Comparison of ENCODE assay signal across 29 mouse cellular contexts in genomic region chr15:86710429-86710828, GRCm38 (mm10).
DNase-seq lines count a peak whose midpoint lies in the region; ATAC-seq and TF ChIP-seq lines count a peak whose summit lies in the region.
"Had no signal": no experiment of that assay in that cellular context is flagged by ENCODE, and none has a peak within 500 bp of the region (broad histone marks: within the 10 kb centered on the region; RNA-seq: fewer than 3 reads in every experiment).

No protein-coding gene starts in this region.

- H3K9me3 ChIP-seq in heart, embryonic 10.5 days = no peaks in the 10 kb centered on the region
- no peaks in the 10 kb centered on the region for H3K9me3 ChIP-seq in heart, embryonic 14.5 days (ENCODE audit: control insufficient read depth, low read length)
- H3K9me3 ChIP-seq in heart, postnatal 0 days (replicated peaks; ENCODE audit: control insufficient read depth, low read length) = no peaks in the 10 kb centered on the region
- H3K9me3 ChIP-seq: embryonic facial prominence, embryonic 10.5 days; embryonic facial prominence, embryonic 13.5 days; forebrain, embryonic 12.5 days; forebrain, embryonic 15.5 days; hindbrain, embryonic 10.5 days; hindbrain, embryonic 13.5 days; intestine, embryonic 15.5 days; kidney, embryonic 15.5 days had no signal

- no peaks in the 10 kb centered on the region for H3K27me3 ChIP-seq in heart, embryonic 10.5 days (ENCODE audit: insufficient read depth, poor library complexity, severe bottlenecking)
- no peaks in the 10 kb centered on the region for H3K27me3 ChIP-seq in heart, embryonic 14.5 days (ENCODE audit: control insufficient read depth, insufficient read depth, low read length)
- H3K27me3 ChIP-seq in heart, postnatal 0 days (ENCODE audit: control insufficient read depth, insufficient read depth, low read length) = no peaks in the 10 kb centered on the region
- H3K27me3 ChIP-seq: embryonic facial prominence, embryonic 13.5 days; forebrain, embryonic 12.5 days; forebrain, embryonic 15.5 days; hindbrain, embryonic 13.5 days; intestine, embryonic 15.5 days; kidney, embryonic 15.5 days had no signal

- H3K4me3 ChIP-seq in heart, embryonic 10.5 days = no peak overlapping the region
- H3K4me3 ChIP-seq in heart, embryonic 14.5 days (ENCODE audit: control insufficient read depth in 1 of 2, insufficient read depth in 1 of 2, low read depth in 1 of 2, low read length in 2 of 2) = no peak overlapping the region
- H3K4me3 ChIP-seq in heart, postnatal 0 days (ENCODE audit: low read depth, low read length) = no peak overlapping the region
- H3K4me3 ChIP-seq: embryonic facial prominence, embryonic 10.5 days; embryonic facial prominence, embryonic 13.5 days; erythroblast, embryonic 14.5 days; forebrain, embryonic 12.5 days; forebrain, embryonic 15.5 days; hindbrain, embryonic 10.5 days; hindbrain, embryonic 13.5 days; intestine, embryonic 15.5 days; kidney, embryonic 15.5 days had no signal

- H3K27ac ChIP-seq in heart, embryonic 10.5 days = no peak overlapping the region
- H3K27ac ChIP-seq in heart, embryonic 14.5 days (replicated peaks in 1 of 2; ENCODE audit: control insufficient read depth in 1 of 2, insufficient read depth in 1 of 2, low read depth in 2 of 2, low read length in 2 of 2) = peak overlapping the region; percentile 57 to 70
- peak overlapping the region; percentile 75 for H3K27ac ChIP-seq in heart, postnatal 0 days (ENCODE audit: low read depth)
- H3K27ac ChIP-seq: embryonic facial prominence, embryonic 10.5 days; embryonic facial prominence, embryonic 13.5 days; forebrain, embryonic 12.5 days; forebrain, embryonic 15.5 days; hindbrain, embryonic 10.5 days; hindbrain, embryonic 13.5 days; intestine, embryonic 15.5 days; kidney, embryonic 15.5 days had no signal

- TF ChIP-seq CTCF in heart, postnatal 0 days (IDR thresholded peaks at IDR 0.05; ENCODE audit: low read depth) = no peak

- ATAC-seq in heart, embryonic 14.5 days (ENCODE audit: insufficient number of reproducible peaks, insufficient read depth, low FRiP score, low read depth) = peak; percentile 30; the same call in 1 of the 2 replicates
- ATAC-seq in heart, postnatal 0 days (ENCODE audit: insufficient read depth, low read depth) = peak; percentile 95
- ATAC-seq in cerebellum, adult (ENCODE audit: insufficient number of reproducible peaks, low FRiP score, low TSS enrichment) = no peak
- ATAC-seq: CD4-positive, CD25-positive, alpha-beta regulatory T cell, adult 4 months; forebrain, embryonic 15.5 days; hindbrain, embryonic 16.5 days; intestine, embryonic 15.5 days had no signal

- H3K36me3 ChIP-seq in heart, embryonic 10.5 days = no peaks in the 10 kb centered on the region
- H3K36me3 ChIP-seq in heart, embryonic 14.5 days (ENCODE audit: control insufficient read depth, insufficient read depth, low read length) = no peaks in the 10 kb centered on the region
- H3K36me3 ChIP-seq in heart, postnatal 0 days (replicated peaks; ENCODE audit: control insufficient read depth, insufficient read depth, low read length) = no peaks in the 10 kb centered on the region
- H3K36me3 ChIP-seq: embryonic facial prominence, embryonic 10.5 days; embryonic facial prominence, embryonic 13.5 days; forebrain, embryonic 12.5 days; forebrain, embryonic 15.5 days; hindbrain, embryonic 10.5 days; hindbrain, embryonic 13.5 days; intestine, embryonic 15.5 days; kidney, embryonic 15.5 days had no signal

- no peak overlapping the region for H3K9ac ChIP-seq in heart, embryonic 14.5 days (ENCODE audit: low read length)
- H3K9ac ChIP-seq in heart, postnatal 0 days (replicated peaks; ENCODE audit: low read depth, low read length) = no peak overlapping the region
- H3K9ac ChIP-seq: embryonic facial prominence, embryonic 13.5 days; forebrain, embryonic 12.5 days; forebrain, embryonic 15.5 days; hindbrain, embryonic 13.5 days; intestine, embryonic 15.5 days; kidney, embryonic 15.5 days had no signal

- 77% methylated on average over 2 of the region's 2 CpGs for WGBS in heart, embryonic 10.5 days
- 57% methylated on average over 2 of the region's 2 CpGs for WGBS in heart, embryonic 14.5 days
- 47% methylated on average over 2 of the region's 2 CpGs for WGBS in heart, postnatal 0 days

- peak; percentile 53 to 65 for DNase-seq in heart, adult 18-20 months
- no peak for DNase-seq in heart, embryonic 10.5 days (ENCODE audit: low spot score)
- peak; percentile 57 to 61 for DNase-seq in heart, adult 9 months (ENCODE audit: low spot score in 2 of 2)
- peak; percentile 68 for DNase-seq in heart, postnatal 0 days (ENCODE audit: low spot score)
- no peak for DNase-seq in frontal cortex, adult 2 months (ENCODE audit: extremely low spot score in 1 of 2, low spot score in 1 of 2)
- no peak for DNase-seq in B cell, adult 2 months
- DNase-seq: adrenal gland, adult 2 months; adrenal gland, postnatal 14 days; cerebellum, adult 11-12 months; cerebellum, adult 8-10 months; cerebellum, postnatal 10 days; cerebellum, postnatal 36 days; embryo, embryonic 11 days; gastrocnemius, postnatal 10 days; kidney, adult 11 months; kidney, adult 8-10 months had no signal

- H3K4me1 ChIP-seq in heart, embryonic 10.5 days = no peaks in the 10 kb centered on the region
- peaks cover 0 to 2% of the 10 kb centered on the region in 2 experiments; a peak in 1 of 4 replicates for H3K4me1 ChIP-seq in heart, embryonic 14.5 days (ENCODE audit: control insufficient read depth in 2 of 2, insufficient read depth in 2 of 2, low read length in 2 of 2)
- H3K4me1 ChIP-seq in heart, postnatal 0 days (ENCODE audit: control insufficient read depth, insufficient read depth) = no peaks in the 10 kb centered on the region
- H3K4me1 ChIP-seq: embryonic facial prominence, embryonic 10.5 days; embryonic facial prominence, embryonic 13.5 days; forebrain, embryonic 12.5 days; forebrain, embryonic 15.5 days; hindbrain, embryonic 10.5 days; hindbrain, embryonic 13.5 days; intestine, embryonic 15.5 days; kidney, embryonic 15.5 days had no signal

- peak; percentile 77; the same call in 1 of the 2 replicates for TF ChIP-seq EP300 in heart, postnatal 0 days (IDR thresholded peaks at IDR 0.05; ENCODE audit: low read depth)

- H3K4me2 ChIP-seq in heart, embryonic 14.5 days (ENCODE audit: low read length) = no peak overlapping the region
- H3K4me2 ChIP-seq in heart, postnatal 0 days (ENCODE audit: low read depth, low read length) = no peak overlapping the region
- H3K4me2 ChIP-seq: embryonic facial prominence, embryonic 13.5 days; forebrain, embryonic 12.5 days; forebrain, embryonic 15.5 days; hindbrain, embryonic 13.5 days; intestine, embryonic 15.5 days; kidney, embryonic 15.5 days had no signal

Comparison
In these comparisons a context has a peak if more than half of its experiments do, and no peak if none do; other contexts are left out.
1. DNase-seq: peak in heart, adult 18-20 months (2 of 2), heart, adult 9 months (2 of 2) and heart, postnatal 0 days (single experiment); none in heart, embryonic 10.5 days (single experiment), frontal cortex, adult 2 months (0 of 2) and B cell, adult 2 months (0 of 2).